Mouse (Mus musculus) erythroblast, embryonic 14.5 days (primary cell): ENCODE data around the gene Atp5d.

ENCODE experiments used
- GATA1 ChIP-seq: IDR thresholded peaks from 2 replicates; pipeline ENCODE4 v1.6.1; 2012; ENCODE audit warnings: low read length, inconsistent platforms, mixed read lengths
- TAL1 ChIP-seq: IDR thresholded peaks from 3 replicates; pipeline ENCODE4 v1.6.1; 2012; ENCODE audit warnings: low read length, inconsistent platforms, mixed read lengths

- TF ChIP-seq GATA1 (no peak), TAL1 (no peak)
Measured at GRCm38 (mm10) chr10:80176270-80176834, 37.9 kb downstream of the Atp5d start.
